Mouse (Mus musculus) midbrain, embryonic 10.5 days (tissue): ENCODE measurements at regions not wholly inside any gene's neighbourhood (a gene's known extent, or its start where the extent isn't known, plus 50 kb on each side); places are given as distances from the start of the nearest gene placed in this dataset.

Experiments used
- DNase-seq: peaks from one replicate; pipeline ENCODE4 v3.0.0-alpha.2; 2017; ENCODE audit warnings: low spot score
- H3K27ac ChIP-seq: fragments of 300-500 bp; sonication (generic); replicated peaks from 2 replicates; pipeline ENCODE4 v1.5.1; 2016; ENCODE audit warnings: mild to moderate bottlenecking
- H3K27me3 ChIP-seq: fragments of 300-500 bp; sonication (generic); 2 replicates; pipeline ENCODE4 v1.6.1; 2016; ENCODE audit warnings: low read depth, mild to moderate bottlenecking; ENCODE audit not compliant: poor library complexity, severe bottlenecking
- H3K36me3 ChIP-seq: fragments of 300-500 bp; sonication (generic); 2 replicates; pipeline ENCODE4 v1.6.1; 2016; ENCODE audit warnings: mild to moderate bottlenecking, moderate library complexity
- H3K4me1 ChIP-seq: fragments of 300-500 bp; sonication (generic); 2 replicates; pipeline ENCODE4 v1.6.1; 2016
- H3K4me3 ChIP-seq: fragments of 300-500 bp; sonication (generic); 2 replicates; pipeline ENCODE4 v1.5.1; 2016; ENCODE audit warnings: mild to moderate bottlenecking, moderate library complexity
- H3K9me3 ChIP-seq: fragments of 300-500 bp; sonication (generic); replicated peaks from 2 replicates; pipeline ENCODE4 v1.6.1; 2016; ENCODE audit warnings: mild to moderate bottlenecking
- WGBS: fragments of 180-500 bp; shearing (Covaris S2); methylation state at CpG from one replicate; pipeline ENCODE4 v1.1.7; 2016; 5-methylcytosine and 5-hydroxymethylcytosine counted together

DNA sequence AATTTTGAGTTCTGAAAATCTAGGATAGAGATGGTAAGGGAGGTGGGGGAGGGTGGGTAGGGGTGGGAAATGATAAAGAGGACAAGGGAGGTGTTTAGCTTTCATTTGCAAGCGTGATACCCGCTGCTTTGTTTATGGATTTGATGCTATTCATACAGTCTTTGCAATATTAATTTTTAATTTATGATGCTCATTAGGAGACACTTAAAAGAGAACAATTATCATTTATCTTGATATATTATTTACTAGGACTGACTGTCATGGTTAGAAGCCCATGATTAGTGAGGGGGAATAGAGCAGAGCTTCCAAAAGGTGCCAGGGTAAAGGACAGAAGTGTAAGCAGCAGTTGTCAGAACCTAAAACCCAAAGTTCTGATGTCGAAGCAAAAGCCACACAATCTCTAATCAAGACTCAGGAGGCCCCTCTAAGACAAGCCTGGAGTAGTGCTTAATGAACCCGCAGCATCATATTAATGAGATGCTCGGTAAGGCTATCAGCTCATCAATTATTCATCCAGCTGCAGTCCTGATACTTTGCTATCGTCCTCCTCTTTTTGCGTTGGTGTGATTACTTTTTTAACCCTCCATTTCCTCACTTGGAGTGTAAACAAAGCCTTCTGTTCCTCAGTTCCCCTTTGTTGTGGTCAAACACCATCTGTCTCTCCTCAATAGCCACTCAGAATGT, 115.8 kb upstream of the Etaa1 start:
- Histone ChIP-seq H3K27me3 (no peaks in the 10 kb centered on the region), H3K9me3 (no peaks in the 10 kb centered on the region), H3K36me3 (no peaks in the 10 kb centered on the region), H3K4me1 (no peaks in the 10 kb centered on the region), H3K27ac (no peak overlapping the region), H3K4me3 (no peak overlapping the region)
- no peak for DNase-seq
- 76% methylated on average over 7 of the region's 7 CpGs for WGBS

DNA sequence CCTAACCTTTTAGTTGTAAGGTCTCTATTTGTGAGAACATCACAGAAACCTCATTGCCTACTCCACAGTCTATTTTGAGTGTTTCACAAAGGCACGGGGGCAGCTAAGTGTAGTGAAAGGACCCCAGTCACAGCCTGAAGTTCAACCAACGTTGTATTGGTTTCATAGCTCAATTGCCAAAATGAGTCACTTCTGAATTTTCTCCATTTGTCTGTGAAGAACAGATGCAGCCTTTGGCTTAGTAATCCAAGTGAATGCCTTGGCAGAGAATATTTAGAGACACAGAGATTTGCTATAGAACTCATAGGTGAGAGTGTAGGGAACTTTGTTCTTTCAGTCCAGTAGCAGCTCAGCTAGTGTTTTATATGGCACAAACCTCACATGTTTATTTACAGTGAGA, 114.4 kb upstream of the Etaa1 start:
- Histone ChIP-seq H3K4me3 (no peak overlapping the region), H3K4me1 (no peaks in the 10 kb centered on the region), H3K36me3 (no peaks in the 10 kb centered on the region), H3K27ac (no peak overlapping the region), H3K9me3 (no peaks in the 10 kb centered on the region), H3K27me3 (no peaks in the 10 kb centered on the region)
- WGBS = 43% methylated on average over 2 of the region's 2 CpGs
- DNase-seq = no peak

DNA sequence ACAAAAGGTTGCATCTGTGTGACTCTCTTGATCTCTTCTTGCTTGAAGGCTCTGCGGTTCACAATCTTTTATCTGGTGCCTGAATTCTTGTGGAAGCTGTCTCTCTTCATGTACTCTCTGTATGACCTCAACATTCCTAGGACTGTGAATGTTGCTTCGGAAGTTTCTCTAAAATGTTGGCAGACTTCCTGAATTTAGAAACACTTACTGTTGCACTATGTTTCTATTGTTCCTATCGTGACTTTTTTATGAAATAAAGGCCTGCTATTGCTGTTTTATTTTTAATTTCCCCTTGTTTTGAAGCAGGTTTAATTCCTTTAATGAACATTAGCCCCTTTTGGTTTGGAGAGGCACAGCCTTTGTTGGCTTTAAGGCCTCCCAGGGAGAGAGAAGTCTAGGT, 114.0 kb upstream of the Etaa1 start:
- 63% methylated on average over 3 of the region's 3 CpGs for WGBS
- Histone ChIP-seq H3K27me3 (no peaks in the 10 kb centered on the region), H3K4me3 (no peak overlapping the region), H3K27ac (no peak overlapping the region), H3K9me3 (no peaks in the 10 kb centered on the region), H3K4me1 (no peaks in the 10 kb centered on the region), H3K36me3 (no peaks in the 10 kb centered on the region)
- no peak for DNase-seq

DNA sequence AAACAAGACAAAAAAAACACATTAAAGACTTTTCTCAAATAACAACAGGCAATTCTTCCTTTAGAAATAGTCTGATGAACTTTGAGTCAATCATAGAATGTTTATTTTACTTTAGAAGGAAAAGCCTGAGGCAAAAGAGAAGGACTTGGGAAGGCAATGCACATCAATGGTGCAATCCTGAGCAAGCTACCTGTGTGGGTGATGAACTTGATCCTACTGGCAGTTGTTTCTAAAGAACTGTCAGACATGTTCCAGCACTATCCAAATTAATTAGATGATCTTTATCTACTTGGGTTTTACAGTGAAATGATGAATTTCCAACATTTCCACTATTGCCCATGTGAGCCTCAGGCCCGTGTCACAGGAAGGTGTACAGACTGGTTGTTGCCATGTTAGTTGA, 87.9 kb upstream of the Etaa1 start:
- H3K4me3 ChIP-seq = no peak overlapping the region
- H3K4me1 ChIP-seq = no peaks in the 10 kb centered on the region
- no peak for DNase-seq
- no peak overlapping the region for H3K27ac ChIP-seq
- H3K36me3 ChIP-seq = no peaks in the 10 kb centered on the region
- WGBS = 84% methylated on average over 1 of the region's 1 CpGs
- no peaks in the 10 kb centered on the region for H3K27me3 ChIP-seq
- no peaks in the 10 kb centered on the region for H3K9me3 ChIP-seq

DNA sequence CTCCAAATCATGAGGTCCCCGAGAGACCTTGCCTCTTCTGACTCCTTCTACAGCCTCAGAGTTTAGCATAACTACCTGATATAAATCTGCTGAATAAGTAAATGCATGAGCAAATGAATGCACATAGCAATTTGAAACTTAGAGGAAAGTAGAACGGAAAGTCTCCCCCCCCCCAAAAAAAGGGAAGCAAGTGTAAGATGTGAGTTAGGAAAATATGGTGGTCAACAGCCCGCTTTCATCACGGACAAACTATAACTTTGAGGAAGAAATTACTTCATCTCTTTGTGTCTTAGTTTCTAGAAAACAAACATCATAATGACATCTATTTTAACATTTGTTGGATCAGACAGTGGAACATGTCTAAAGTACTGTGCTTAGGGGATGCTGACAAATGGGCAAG, 77.4 kb upstream of the Etaa1 start:
- DNase-seq = no peak
- Histone ChIP-seq H3K4me1 (no peaks in the 10 kb centered on the region), H3K9me3 (no peaks in the 10 kb centered on the region), H3K36me3 (no peaks in the 10 kb centered on the region), H3K27ac (no peak overlapping the region), H3K4me3 (no peak overlapping the region), H3K27me3 (no peaks in the 10 kb centered on the region)
- WGBS = 94% methylated on average over 4 of the region's 4 CpGs

DNA sequence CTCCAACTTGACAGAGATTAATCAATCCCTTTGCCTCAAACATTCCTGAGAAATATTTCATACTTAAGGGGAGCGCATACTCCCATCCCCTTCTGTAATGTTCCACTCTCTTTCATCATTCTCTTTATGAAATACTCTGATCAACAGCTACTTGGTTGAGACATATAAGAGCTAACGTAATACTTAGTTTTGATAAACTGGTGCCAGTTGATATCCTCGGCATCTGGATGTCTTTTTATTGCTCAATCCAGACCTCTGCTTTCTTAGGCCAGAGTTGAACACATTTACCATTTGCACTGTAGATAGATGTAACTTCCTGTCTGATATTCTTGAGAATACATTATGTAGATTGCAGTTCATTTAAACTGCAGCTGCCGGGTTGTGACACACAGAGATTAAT, 68.4 kb upstream of the Etaa1 start:
- Histone ChIP-seq H3K27me3 (no peaks in the 10 kb centered on the region), H3K9me3 (no peaks in the 10 kb centered on the region), H3K36me3 (no peaks in the 10 kb centered on the region), H3K4me1 (no peaks in the 10 kb centered on the region), H3K4me3 (no peak overlapping the region), H3K27ac (no peak overlapping the region)
- no peak for DNase-seq
- WGBS = 93% methylated on average over 4 of the region's 4 CpGs

DNA sequence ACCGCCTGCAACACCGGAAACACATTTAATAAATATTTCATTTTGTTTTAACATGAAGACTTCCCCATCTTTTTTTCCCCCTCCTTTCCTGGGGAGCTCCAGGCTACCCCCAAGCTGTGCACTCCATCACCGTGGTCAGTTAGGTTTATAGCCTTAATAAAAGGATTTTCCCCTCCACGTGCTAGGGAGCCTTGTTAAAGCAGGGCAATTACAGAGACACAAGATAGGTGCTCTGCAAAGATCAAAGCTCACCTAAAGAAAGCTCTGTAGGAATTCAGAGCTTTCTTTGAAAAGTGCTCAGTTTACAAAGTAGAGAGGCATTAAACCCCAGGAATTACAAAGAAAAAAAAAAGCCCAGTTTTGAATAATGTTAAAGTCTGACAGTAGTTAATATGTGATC, 61.6 kb upstream of the Etaa1 start:
- Histone ChIP-seq H3K36me3 (no peaks in the 10 kb centered on the region), H3K27me3 (no peaks in the 10 kb centered on the region), H3K4me1 (peaks cover 27% of the 10 kb centered on the region), H3K4me3 (no peak overlapping the region), H3K27ac (no peak overlapping the region; the same call in 1 of the 2 replicates), H3K9me3 (no peaks in the 10 kb centered on the region)
- DNase-seq = no peak
- 40% methylated on average over 4 of the region's 4 CpGs for WGBS

DNA sequence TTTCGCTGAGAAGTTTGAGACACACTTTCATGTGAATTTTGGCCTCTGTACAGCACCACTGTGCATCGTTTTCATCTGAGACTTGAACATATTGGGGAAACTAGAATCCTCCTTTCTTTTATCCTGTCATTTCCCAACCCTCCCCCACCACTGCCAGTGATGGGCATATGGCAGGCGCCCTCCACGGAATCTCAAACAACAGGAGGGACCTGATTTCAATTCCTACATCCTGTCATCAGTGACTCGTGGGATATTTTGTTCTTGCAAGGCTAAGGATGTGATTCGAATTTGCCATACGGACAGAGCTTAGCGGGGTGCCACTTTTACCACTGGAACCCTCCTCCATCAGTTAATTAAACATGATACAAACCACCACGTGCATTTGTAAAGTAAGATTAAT, 60.9 kb upstream of the Etaa1 start:
- 22% methylated on average over 9 of the region's 9 CpGs for WGBS
- peak; percentile 14 for DNase-seq
- no peaks in the 10 kb centered on the region for H3K9me3 ChIP-seq
- peak overlapping the region; percentile 33; the same call in 1 of the 2 replicates for H3K27ac ChIP-seq
- H3K27me3 ChIP-seq = no peaks in the 10 kb centered on the region
- H3K4me1 ChIP-seq = peaks cover 27% of the 10 kb centered on the region
- no peaks in the 10 kb centered on the region for H3K36me3 ChIP-seq
- 0 out of 2 replicates have a peak overlapping the region, but pooled peaks have one; percentile 16 for H3K4me3 ChIP-seq

DNA sequence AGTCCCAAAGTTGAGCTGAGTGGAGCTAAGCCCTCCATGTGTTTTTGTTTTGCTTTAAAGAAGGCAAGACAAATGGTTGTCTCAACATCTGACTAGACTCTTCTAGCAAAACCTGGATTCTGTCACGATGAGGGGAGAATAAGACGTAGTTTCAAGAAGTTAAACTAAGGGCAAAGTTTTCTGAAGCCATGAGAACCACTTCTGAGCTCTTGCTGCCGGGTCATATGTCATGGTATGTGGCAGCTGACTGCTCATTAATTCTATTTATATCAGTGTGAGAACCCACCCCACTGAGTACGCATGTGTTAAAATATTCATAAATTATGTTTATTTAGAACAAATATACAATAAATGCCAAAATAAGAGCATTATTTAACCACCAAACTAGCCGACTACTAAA, 58.4 kb upstream of the Etaa1 start:
- peaks cover 27% of the 10 kb centered on the region for H3K4me1 ChIP-seq
- H3K9me3 ChIP-seq = no peaks in the 10 kb centered on the region
- DNase-seq = no peak
- no peak overlapping the region for H3K27ac ChIP-seq
- no peaks in the 10 kb centered on the region for H3K27me3 ChIP-seq
- no peaks in the 10 kb centered on the region for H3K36me3 ChIP-seq
- WGBS = 68% methylated on average over 5 of the region's 5 CpGs
- no peak overlapping the region for H3K4me3 ChIP-seq

DNA sequence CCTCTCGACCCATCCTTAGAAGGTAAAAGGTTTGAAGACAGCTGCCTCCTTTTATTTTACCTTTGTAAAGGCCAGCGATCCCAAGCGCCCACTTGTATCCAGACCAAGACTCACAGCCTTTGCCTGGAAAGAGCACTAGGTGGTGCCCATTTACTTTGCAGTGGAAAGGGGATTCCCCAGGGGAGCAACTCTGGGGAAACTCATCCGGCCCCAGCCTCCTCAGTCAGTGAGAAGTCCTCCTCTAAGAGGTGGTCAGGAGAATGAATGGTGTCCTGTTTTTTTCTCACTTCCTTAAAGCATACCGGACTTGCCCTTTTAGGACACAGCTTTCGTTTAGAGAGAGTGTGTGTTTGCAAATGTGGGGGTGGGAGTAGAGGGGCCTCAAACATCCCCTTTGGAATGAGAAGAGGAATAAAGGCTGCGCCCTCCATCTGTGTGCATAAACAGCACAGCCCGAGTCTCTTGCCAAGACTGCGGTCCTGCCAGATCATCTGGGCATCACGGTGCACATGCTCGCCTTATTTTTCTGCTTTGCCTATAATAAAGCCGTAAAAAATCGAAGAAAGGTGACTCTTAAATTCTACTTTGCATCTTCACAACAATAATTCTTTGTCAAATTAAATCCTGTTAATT, 57.5 kb upstream of the Etaa1 start:
- H3K27me3 ChIP-seq = no peaks in the 10 kb centered on the region
- H3K4me3 ChIP-seq = 0 out of 2 replicates have a peak overlapping the region, but pooled peaks have one; percentile 23
- no peaks in the 10 kb centered on the region for H3K36me3 ChIP-seq
- peaks cover 27% of the 10 kb centered on the region for H3K4me1 ChIP-seq
- 18% methylated on average over 13 of the region's 13 CpGs for WGBS
- peak; percentile 58 for DNase-seq
- no peaks in the 10 kb centered on the region for H3K9me3 ChIP-seq
- H3K27ac ChIP-seq = no peak overlapping the region

DNA sequence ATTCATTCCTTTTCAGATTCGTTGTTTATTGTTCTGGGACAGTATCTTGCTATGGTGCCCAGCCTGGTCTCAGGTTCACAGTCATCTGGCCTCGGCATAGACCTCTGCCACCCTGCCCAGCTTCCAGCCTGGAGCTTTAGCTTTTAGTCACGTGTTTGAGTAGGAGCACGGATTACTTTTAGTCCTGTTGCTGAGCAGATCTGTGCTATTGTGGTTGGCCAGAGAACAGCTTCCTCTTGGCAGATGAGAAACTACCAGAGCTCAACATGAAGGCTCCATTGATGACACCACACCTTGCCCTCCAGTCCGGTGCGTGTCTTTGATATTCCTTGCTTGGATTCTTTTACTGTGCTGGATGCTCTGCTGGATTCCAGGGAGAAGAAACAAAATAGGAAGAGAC, 54.5 kb upstream of the Etaa1 start:
- no peak overlapping the region for H3K4me3 ChIP-seq
- no peak overlapping the region for H3K27ac ChIP-seq
- WGBS = 87% methylated on average over 6 of the region's 6 CpGs
- no peaks in the 10 kb centered on the region for H3K36me3 ChIP-seq
- DNase-seq = no peak
- peaks cover 15% of the 10 kb centered on the region for H3K4me1 ChIP-seq
- H3K27me3 ChIP-seq = no peaks in the 10 kb centered on the region
- H3K9me3 ChIP-seq = no peaks in the 10 kb centered on the region
